Mouse (Mus musculus): Measurements from ENCODE around the gene Tob2.

- TF ChIP-seq CTCF (IDR thresholded peaks at IDR 0.05; ENCODE audit: borderline replicate concordance, control insufficient read depth, extremely low read depth, insufficient read depth, low read length, poor library complexity): no peak
- no peak for TF ChIP-seq POLR2A (IDR thresholded peaks at IDR 0.05; ENCODE audit: control insufficient read depth, extremely low read depth, insufficient read depth, low read length, poor library complexity)
These were observed 39.1 kb upstream of the Tob2 start for GRCm38 (mm10) chr15:81897607-81898285.
